Mouse (Mus musculus) heart, postnatal 0 days (tissue): ENCODE measurements at regions not wholly inside any gene's neighbourhood (a gene's known extent, or its start where the extent isn't known, plus 50 kb on each side); places are given as distances from the start of the nearest gene placed in this dataset.
A peak's percentile ranks its signal among the peaks of the same experiment; 100 is the strongest.

Experiments used
- CTCF ChIP-seq: IDR thresholded peaks from 2 replicates; pipeline ENCODE4 v1.5.1; 2016; ENCODE audit warnings: antibody characterized with exemption, control low read depth, low read depth
- EP300 ChIP-seq: IDR thresholded peaks from 2 replicates; pipeline ENCODE4 v1.6.1; 2016; ENCODE audit warnings: antibody characterized with exemption, low read depth

DNA sequence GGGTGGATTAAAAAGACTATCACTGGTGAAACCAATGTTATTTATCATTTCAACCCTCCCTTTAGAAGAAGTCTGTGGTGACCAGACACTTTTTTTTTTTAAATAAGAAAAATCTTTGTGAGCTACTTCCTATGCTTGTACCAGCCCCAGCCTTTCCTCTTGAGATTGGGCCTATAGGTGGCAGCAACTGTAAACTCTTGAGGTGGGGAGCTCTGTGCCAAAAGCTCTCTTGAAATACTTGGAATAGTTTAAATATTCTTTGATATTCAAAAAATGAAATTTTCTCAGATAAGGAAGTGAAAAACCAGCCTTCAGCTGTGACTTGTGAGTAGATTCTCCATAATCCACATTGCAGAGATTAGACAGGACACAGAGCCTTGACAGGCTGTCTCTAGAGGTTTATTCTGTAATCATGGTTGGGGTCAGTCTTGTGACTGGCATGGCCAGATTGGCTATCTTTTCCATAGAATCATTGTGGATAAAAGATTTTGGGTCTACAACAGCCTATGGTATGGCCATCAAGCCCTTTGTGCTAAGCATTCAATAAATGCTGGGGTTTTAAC lies 216.7 kb downstream of the Ndfip2 start:
- no peak for TF ChIP-seq EP300
- peak; percentile 55 for TF ChIP-seq CTCF
